Mouse (Mus musculus): ENCODE results near the gene Eda.

GRCm38 (mm10) chrX:100344433-100344832, 369.0 kb downstream of the Eda start:
- no peak for TF ChIP-seq CTCF (IDR thresholded peaks at IDR 0.05; ENCODE audit: low read depth)
- no peak for TF ChIP-seq EP300 (IDR thresholded peaks at IDR 0.05; ENCODE audit: low read depth)

All from liver, embryonic 14.5 days (tissue).